Mouse (Mus musculus) retina, postnatal 7 days (tissue): ENCODE results near the gene Nup210l.

ENCODE experiments used
- DNase-seq: peaks from one replicate; pipeline ENCODE4 v3.0.0-alpha.2; 2012; ENCODE audit warnings: low read depth, low spot score

The Nup210l gene

GRCm38 (mm10) chr3:90255784-90256353, 151.9 kb downstream of the Nup210l start:
- no peak for DNase-seq

DNA sequence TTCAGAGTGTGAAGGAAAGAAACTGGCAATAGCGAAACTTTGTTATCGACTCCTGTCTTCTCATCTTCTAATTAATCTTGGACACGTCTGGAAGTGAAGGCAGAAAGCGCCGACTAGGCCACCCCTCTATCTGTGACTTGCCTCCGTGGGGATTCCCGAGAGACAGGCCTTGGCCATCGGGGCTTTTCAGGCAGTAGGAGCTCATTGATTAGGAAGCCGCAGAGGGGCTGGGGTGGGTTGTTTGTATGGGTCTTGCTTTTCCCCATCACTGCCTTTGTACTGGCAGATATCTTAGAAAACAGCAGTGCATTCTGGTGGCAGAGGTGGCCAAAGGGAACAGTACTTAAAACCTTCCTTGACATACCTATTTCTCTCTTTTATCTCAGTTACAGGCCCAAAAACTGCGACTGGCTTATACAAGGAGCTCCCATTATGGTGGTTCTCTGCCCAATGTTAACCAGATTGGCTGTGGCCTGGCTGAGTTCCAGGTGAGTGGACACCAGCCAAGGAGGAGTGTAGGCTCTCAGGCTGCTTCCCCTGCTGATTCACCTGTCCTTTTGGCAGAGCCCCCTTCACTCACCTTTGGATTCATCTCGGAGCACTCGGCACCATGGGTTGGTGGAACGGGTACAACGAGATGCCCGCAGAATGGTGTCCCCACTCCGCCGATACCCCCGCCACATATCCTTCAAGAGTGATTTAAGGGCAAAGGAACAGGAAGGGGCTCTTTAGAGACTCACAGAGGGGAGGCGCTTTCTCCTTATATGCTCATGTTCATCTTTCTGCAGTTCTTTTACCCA, 153.0 kb downstream of the Nup210l start:
- no peak for DNase-seq

GRCm38 (mm10) chr3:90258521-90258920, 154.6 kb downstream of the Nup210l start:
- DNase-seq: no peak
